Mouse (Mus musculus): ENCODE measurements around the gene Rerg. TPM values are rescaled to one million over a fixed set of nuclear protein-coding genes. Genes with fewer than 3 reads are reported as not detected.

Gene Rerg
- total RNA-seq, 2 experiments from 2014 or later = 5.9 to 11.9 TPM

DNA sequence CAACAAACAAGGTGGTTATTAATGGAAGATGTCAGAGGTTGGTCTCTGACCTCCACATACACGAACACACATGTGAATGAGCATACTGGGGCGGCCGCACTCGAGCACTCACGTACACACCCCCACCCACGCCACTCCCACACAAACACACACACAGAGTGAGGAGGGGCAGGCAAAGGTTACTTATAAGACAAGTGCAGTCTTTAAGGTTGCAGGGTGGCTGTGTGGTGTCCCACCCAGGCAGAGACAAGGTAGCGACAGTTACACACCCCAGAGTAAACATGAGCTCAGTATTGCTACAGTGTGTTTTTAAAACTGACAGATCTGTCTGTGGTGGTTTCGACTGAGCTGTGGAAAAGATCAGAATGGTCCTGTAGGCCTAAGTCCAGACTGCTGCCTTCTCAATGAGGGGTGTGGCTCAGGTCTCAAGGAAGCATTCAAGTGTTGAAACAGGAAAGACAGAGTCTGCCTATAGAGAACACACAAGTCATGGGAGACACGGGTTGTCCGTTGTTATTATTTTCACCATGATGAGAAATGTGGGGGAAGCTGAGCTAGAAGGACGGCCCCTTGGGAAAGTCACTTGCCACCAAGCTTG is 8.7 kb downstream of the Rerg start:
- H3K4me3 ChIP-seq = no peak overlapping the region
- no peak for DNase-seq (ENCODE audit: extremely low spot score in 1 of 2, low spot score in 2 of 2)
- no peak overlapping the region for H3K27ac ChIP-seq
- intact Hi-C loops (cut with DNase I) = no loop called here
- no peak for TF ChIP-seq CTCF (IDR thresholded peaks at IDR 0.05)

- TF ChIP-seq CTCF (IDR thresholded peaks at IDR 0.05) = no peak
- no peak for DNase-seq (ENCODE audit: extremely low spot score in 1 of 2, low spot score in 2 of 2)
- intact Hi-C loops (cut with DNase I) = no loop called here
Observed at GRCm38 (mm10) chr6:137159372-137159926, 10.8 kb downstream of the Rerg start.

GRCm38 (mm10) chr6:137156437-137157219 is 13.7 kb downstream of the Rerg start:
- no peak for DNase-seq (ENCODE audit: extremely low spot score in 1 of 2, low spot score in 2 of 2)
- intact Hi-C loops (cut with DNase I) = no loop called here
- no peak overlapping the region for H3K27ac ChIP-seq
- no peak overlapping the region for H3K4me3 ChIP-seq
- no peak for TF ChIP-seq CTCF (IDR thresholded peaks at IDR 0.05)

More at GRCm38 (mm10) chr6:137159372-137159926, 10.8 kb downstream of the Rerg start:
- H3K27ac ChIP-seq = no peak overlapping the region
- H3K4me3 ChIP-seq = no peak overlapping the region

DNA sequence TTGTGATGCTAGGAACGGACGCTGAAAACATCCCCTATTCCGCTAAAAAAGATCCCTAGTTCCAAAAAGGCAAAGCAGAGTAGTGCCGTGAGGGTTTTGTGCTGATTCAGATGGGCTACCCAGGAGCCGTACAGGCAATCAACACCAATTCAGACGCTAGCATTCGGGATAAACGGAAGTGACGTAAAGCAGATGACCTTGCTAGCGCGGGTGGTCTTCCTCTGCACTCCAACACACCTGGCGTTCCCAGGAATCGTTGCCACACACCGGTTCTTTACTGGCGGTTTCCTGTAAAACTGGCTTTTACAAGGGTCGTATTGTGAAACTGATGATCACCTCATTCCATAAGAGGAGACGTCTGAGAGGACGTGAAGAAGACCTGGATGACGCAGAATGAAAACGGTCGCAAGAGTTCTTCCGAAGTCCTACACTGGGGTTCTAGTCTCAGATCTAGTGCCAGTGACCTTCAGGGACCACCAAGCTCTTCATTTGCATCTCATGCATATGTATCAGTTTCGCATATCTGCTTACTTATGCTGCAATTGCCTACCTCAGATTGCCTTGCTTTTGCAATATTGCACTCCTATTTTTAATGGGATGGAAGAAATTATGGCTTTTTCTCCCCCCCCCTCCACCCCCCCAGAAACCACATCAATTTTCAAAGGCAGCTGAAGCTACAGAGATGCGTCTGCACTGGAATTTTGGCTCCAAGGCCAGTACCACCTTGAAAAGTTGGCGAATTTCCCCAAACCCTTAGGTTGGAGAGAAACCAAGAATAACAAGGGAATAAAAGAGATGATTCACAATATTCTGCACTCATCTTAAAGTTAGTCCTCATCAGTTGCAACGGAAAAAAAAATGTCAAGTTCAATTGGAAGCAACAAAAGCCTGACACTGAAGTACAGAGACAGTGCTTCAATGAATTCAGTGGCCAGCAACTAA is 14.8 kb downstream of the Rerg start:
- DNase-seq (ENCODE audit: extremely low spot score in 1 of 2, low spot score in 2 of 2) = no peak
- no peak for TF ChIP-seq CTCF (IDR thresholded peaks at IDR 0.05)
- H3K4me3 ChIP-seq = no peak overlapping the region
- intact Hi-C loops (cut with DNase I) = no loop called here
- H3K27ac ChIP-seq = no peak overlapping the region

DNA sequence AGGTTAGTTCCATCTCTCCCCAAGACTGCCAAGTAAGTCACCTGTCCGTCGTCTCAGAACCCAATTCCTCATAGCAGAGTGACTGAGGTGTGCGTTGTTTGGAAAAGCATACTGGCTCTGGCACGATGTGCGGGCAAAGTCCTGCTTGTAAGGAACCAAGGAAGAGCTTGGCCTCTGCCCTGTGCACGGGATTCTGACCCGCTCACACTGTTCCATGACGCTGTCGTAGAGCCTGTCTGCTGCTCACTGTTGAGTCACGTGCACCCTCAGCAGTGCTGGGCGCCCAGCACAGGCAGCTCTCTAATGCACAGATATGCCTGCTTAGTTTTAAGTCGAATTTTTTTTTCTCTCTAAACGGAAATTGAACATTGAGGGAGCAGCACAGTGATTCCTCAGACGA is 17.3 kb downstream of the Rerg start:
- TF ChIP-seq CTCF (IDR thresholded peaks at IDR 0.05) = no peak
- intact Hi-C loops (cut with DNase I) = no loop called here
- H3K27ac ChIP-seq = no peak overlapping the region

DNA sequence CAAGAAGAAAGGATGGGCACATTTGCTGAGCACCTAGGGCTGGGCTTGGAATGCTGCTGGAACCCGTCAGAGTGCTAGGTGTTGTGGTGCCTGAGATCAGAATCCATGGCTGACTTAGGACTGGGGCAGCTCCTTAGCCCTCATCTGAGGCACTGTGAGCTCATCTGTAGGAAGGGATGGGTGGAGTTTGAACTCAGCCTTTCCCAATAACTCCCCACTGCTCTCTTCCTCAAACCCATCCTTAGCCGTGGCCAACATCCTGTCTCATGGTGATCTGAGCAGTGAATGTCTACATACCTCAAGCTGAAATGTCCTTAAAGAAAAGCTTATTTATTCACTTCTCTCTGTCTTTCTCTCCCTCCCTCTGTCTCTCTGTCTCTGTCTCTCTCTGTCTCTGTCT is 19.3 kb downstream of the Rerg start:
- no peak for DNase-seq (ENCODE audit: extremely low spot score in 1 of 2, low spot score in 2 of 2)
- no peak overlapping the region for H3K27ac ChIP-seq
- intact Hi-C loops (cut with DNase I) = no loop called here
- no peak for TF ChIP-seq CTCF (IDR thresholded peaks at IDR 0.05)
- no peak overlapping the region for H3K4me3 ChIP-seq

More for the DNA sequence above, 17.3 kb downstream of the Rerg start:
- no peak for DNase-seq (ENCODE audit: extremely low spot score in 1 of 2, low spot score in 2 of 2)
- H3K4me3 ChIP-seq = no peak overlapping the region

GRCm38 (mm10) chr6:137149833-137150232 is 20.5 kb downstream of the Rerg start:
- H3K4me3 ChIP-seq = no peak overlapping the region
- intact Hi-C loops (cut with DNase I) = no loop called here
- H3K27ac ChIP-seq = no peak overlapping the region
- no peak for TF ChIP-seq CTCF (IDR thresholded peaks at IDR 0.05)
- DNase-seq (ENCODE audit: extremely low spot score in 1 of 2, low spot score in 2 of 2) = no peak

GRCm38 (mm10) chr6:137146910-137147309 is 23.4 kb downstream of the Rerg start:
- DNase-seq (ENCODE audit: extremely low spot score in 1 of 2, low spot score in 2 of 2) = no peak
- Histone ChIP-seq H3K4me3 (no peak overlapping the region), H3K27ac (no peak overlapping the region)
- TF ChIP-seq CTCF (IDR thresholded peaks at IDR 0.05) = no peak
- intact Hi-C loops (cut with DNase I) = no loop called here

DNA sequence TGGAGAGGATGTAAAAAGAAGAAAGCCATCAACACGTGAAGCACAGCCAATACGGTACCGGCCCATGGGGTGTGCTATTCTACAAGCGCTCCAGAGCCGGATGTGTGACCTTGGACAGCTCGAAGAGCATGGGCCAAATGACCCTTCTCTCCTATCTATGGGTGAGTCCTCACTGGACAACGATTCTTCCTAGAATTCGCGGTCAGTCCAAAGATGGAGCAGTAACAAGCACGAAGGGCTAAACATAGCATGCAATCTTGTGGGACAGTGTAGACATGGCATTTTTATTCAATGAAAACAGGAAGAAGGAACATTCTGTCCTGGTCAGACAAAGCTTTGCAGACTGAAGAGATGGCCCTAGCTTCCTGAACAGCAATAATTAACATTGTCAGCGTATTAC is 24.7 kb downstream of the Rerg start:
- no peak for TF ChIP-seq CTCF (IDR thresholded peaks at IDR 0.05)
- DNase-seq (ENCODE audit: extremely low spot score in 1 of 2, low spot score in 2 of 2) = no peak
- no peak overlapping the region for H3K27ac ChIP-seq
- no peak overlapping the region for H3K4me3 ChIP-seq
- intact Hi-C loops (cut with DNase I) = no loop called here

- intact Hi-C loops (cut with DNase I) = no loop called here
- no peak for TF ChIP-seq CTCF (IDR thresholded peaks at IDR 0.05)
- DNase-seq (ENCODE audit: extremely low spot score in 1 of 2, low spot score in 2 of 2) = no peak
- no peak overlapping the region for H3K27ac ChIP-seq
- no peak overlapping the region for H3K4me3 ChIP-seq
Observed at GRCm38 (mm10) chr6:137144958-137145535, 25.2 kb downstream of the Rerg start.

DNA sequence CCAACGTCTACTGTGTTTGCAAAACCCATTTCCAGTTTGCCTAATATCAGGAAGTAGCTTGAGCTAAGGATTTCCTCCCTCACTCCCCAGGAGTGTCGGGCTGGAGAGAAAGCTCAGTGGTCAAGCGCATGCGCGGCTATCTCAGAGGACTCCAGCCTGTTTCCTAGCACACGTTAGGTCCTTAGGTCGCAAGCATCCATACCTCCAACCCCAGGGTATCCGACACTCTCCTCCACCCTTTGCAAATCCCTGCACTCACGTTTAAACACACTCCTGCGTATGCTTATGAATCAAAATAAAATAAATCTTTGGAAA is 25.8 kb downstream of the Rerg start:
- DNase-seq (ENCODE audit: extremely low spot score in 1 of 2, low spot score in 2 of 2) = no peak
- Histone ChIP-seq H3K27ac (no peak overlapping the region), H3K4me3 (no peak overlapping the region)
- intact Hi-C loops (cut with DNase I) = no loop called here
- no peak for TF ChIP-seq CTCF (IDR thresholded peaks at IDR 0.05)
